Mouse (Mus musculus) hindbrain, embryonic 11.5 days (tissue): ENCODE measurements around the gene Gstm2. TPM values are rescaled to one million over a fixed set of nuclear protein-coding genes. Genes with fewer than 3 reads are reported as not detected.
"Not testable (repeated sequence)": the region's sequence is repeated elsewhere in the genome, so short reads cannot be mapped to it uniquely, and the experiment has no call there.

Experiments used
- ATAC-seq: fragments of 200-750 bp; cut with Nextera tagmentation; 2 replicates; pipeline ENCODE4 v1.8.0; 2017; ENCODE audit warnings: mild to moderate bottlenecking, moderate TSS enrichment, moderate library complexity; ENCODE audit not compliant: low FRiP score
- DNase-seq: peaks from one replicate; pipeline ENCODE4 v3.0.0-alpha.2; 2015; ENCODE audit warnings: low spot score
- H3K27ac ChIP-seq: fragments of 300-500 bp; sonication (generic); 2 replicates; pipeline ENCODE4 v1.5.1; 2014; ENCODE audit warnings: mild to moderate bottlenecking, low read depth, low read length
- H3K27me3 ChIP-seq: fragments of 300-500 bp; sonication (generic); 2 replicates; pipeline ENCODE4 v1.6.1; 2014; ENCODE audit warnings: mild to moderate bottlenecking, low read length, moderate library complexity, mixed read lengths; ENCODE audit not compliant: control insufficient read depth, insufficient read depth
- H3K36me3 ChIP-seq: fragments of 300-500 bp; sonication (generic); 2 replicates; pipeline ENCODE4 v1.6.1; 2014; ENCODE audit warnings: mild to moderate bottlenecking, low read length, moderate library complexity, mixed read lengths; ENCODE audit not compliant: control insufficient read depth, insufficient read depth
- H3K4me1 ChIP-seq: fragments of 300-500 bp; sonication (generic); replicated peaks from 2 replicates; pipeline ENCODE4 v1.6.1; 2014; ENCODE audit warnings: low read length, mixed read lengths; ENCODE audit not compliant: control insufficient read depth, insufficient read depth
- H3K4me2 ChIP-seq: fragments of 300-500 bp; sonication (generic); replicated peaks from 2 replicates; pipeline ENCODE4 v1.6.1; 2014; ENCODE audit warnings: mild to moderate bottlenecking, low read depth, low read length
- H3K4me3 ChIP-seq: fragments of 300-500 bp; sonication (generic); 2 replicates; pipeline ENCODE4 v1.5.1; 2014; ENCODE audit warnings: low read depth, low read length
- H3K9ac ChIP-seq: fragments of 300-500 bp; sonication (generic); 2 replicates; pipeline ENCODE4 v1.6.1; 2014; ENCODE audit warnings: low read depth, low read length
- H3K9me3 ChIP-seq: fragments of 300-500 bp; sonication (generic); 2 replicates; pipeline ENCODE4 v1.6.1; 2016; ENCODE audit warnings: low read length; ENCODE audit not compliant: control insufficient read depth
- WGBS: fragments of 180-500 bp; shearing (Covaris S2); extraction: QIAGEN DNeasy Blood & Tissue Kit; methylation state at CpG from one replicate; pipeline ENCODE4 v1.1.7; 2014; 5-methylcytosine and 5-hydroxymethylcytosine counted together
- polyA plus RNA-seq: library from polyadenylated mRNA; unstranded; fragments of >200 nt; fragmentation: Nextera tagmentation; extraction: Ambion mirVana; gene quantifications from 2 replicates; pipeline ENCODE4 v1.2.1, GENCODE M21; 2014

The Gstm2 gene
- polyA plus RNA-seq, 1 experiment from 2014 or later, result 23.1 TPM

DNA sequence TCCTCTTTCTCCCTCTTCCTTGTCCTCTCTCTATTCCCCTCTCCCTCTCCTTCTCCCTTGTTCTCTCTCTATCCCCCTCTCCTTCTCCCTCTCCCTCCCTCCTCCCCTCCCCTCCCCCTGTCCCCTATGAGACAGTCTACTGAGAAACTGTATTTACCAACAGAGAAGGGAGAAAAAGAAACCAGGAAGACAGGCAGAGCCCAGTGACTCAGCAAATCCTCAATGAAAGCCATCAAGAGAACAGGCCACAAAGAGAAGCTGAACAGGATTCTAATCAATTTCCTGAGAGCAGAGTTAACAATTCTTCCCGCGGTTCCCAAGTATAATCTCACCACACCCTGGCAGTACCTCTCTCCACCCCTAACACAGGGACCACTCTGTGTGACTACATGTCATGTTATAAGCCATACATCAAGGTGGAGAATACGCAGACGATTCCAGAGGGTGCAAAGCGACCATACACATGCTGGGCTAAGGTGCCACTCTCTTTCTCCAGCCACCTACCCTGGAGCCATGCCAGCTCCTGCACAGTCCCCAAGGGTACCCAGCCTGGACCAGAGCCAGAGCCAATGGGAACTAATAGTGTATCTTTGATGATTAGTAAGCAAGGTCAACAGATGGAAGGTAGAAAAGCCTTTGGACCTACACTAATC is 21.5 kb downstream of the Gstm2 start:
- 80% methylated on average over 5 of the region's 5 CpGs for WGBS
- no peak overlapping the region for H3K4me3 ChIP-seq
- H3K9ac ChIP-seq, result no peak overlapping the region
- H3K36me3 ChIP-seq, result no peaks in the 10 kb centered on the region
- no peak for DNase-seq
- no peaks in the 10 kb centered on the region for H3K9me3 ChIP-seq
- H3K27ac ChIP-seq, result no peak overlapping the region
- H3K4me2 ChIP-seq, result no peak overlapping the region
- no peak for ATAC-seq
- H3K27me3 ChIP-seq, result no peaks in the 10 kb centered on the region
- no peaks in the 10 kb centered on the region for H3K4me1 ChIP-seq

DNA sequence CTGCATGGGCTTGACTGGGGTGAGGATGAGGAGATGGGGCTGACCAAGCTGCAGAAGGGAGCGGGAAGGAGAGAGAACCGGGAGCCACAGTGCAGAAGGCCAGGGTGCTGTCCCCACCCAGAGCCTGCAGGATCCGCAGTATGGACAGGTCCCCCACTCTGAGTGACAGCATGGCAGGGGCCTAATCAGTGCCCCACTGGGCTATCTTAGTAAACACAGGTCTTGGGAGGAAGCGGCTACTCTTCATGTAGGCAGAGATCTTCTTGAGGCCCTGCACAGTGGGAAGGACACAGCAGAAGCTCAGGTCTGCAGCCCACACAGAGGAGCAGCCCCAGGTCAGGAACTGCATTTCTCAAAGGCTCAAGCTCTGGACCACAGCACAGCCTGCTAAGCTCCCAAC is 22.2 kb downstream of the Gstm2 start:
- ATAC-seq, result no peak
- DNase-seq, result no peak
- H3K27ac ChIP-seq, result no peak overlapping the region
- H3K4me1 ChIP-seq, result no peaks in the 10 kb centered on the region
- no peak overlapping the region for H3K4me2 ChIP-seq
- no peaks in the 10 kb centered on the region for H3K9me3 ChIP-seq
- no peak overlapping the region for H3K9ac ChIP-seq
- no peaks in the 10 kb centered on the region for H3K36me3 ChIP-seq
- no peak overlapping the region for H3K4me3 ChIP-seq
- 79% methylated on average over 4 of the region's 4 CpGs for WGBS
- no peaks in the 10 kb centered on the region for H3K27me3 ChIP-seq

DNA sequence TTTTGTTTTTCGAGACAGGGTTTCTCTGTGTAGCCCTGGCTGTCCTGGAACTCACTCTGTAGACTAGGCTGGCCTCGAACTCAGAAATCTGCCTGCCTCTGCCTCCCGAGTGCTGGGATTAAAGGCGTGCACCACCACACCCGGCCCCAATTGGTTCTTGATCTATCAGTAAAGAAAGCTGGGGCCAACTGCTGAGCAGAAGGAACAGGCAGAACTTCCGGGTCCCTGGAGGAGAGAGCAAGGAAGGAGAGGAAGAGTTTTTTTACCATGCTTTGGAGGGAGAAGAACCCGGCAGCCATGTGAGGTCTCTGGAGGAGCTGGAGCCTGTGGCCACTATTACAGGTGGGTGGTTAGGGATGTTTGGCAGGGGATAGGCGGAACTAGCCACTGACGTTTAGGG is 31.0 kb downstream of the Gstm2 start:
- not testable (repeated sequence) for H3K27me3 ChIP-seq, H3K9ac ChIP-seq, DNase-seq, H3K4me2 ChIP-seq, H3K36me3 ChIP-seq, ATAC-seq, H3K4me3 ChIP-seq, H3K27ac ChIP-seq, H3K9me3 ChIP-seq, H3K4me1 ChIP-seq
- 88% methylated on average over 9 of the region's 9 CpGs for WGBS

DNA sequence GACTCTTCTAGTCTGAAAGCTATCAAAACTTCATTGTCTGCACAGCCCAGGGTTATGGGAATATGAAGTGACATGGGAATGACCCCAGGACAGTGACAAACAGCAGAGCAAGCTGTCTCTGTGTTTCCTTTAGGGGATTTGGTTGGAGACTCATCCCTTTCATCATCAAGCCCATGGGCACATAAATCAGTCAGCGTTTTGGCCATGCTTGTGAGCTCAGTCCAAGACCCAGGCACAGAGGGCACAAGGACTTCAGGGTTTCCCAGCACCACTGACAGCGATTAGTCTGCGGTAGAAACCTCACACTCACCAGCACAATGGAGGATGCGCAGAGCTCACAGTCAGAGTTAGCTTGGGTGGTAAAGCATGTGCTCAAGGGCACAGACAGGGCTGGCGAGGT is 32.3 kb downstream of the Gstm2 start:
- Histone ChIP-seq H3K4me2 (no peak overlapping the region), H3K4me1 (no peaks in the 10 kb centered on the region), H3K4me3 (no peak overlapping the region), H3K27me3 (no peaks in the 10 kb centered on the region), H3K9me3 (no peaks in the 10 kb centered on the region), H3K9ac (no peak overlapping the region), H3K36me3 (no peaks in the 10 kb centered on the region), H3K27ac (no peak overlapping the region)
- WGBS, result 83% methylated on average over 5 of the region's 5 CpGs
- ATAC-seq, result no peak
- no peak for DNase-seq

DNA sequence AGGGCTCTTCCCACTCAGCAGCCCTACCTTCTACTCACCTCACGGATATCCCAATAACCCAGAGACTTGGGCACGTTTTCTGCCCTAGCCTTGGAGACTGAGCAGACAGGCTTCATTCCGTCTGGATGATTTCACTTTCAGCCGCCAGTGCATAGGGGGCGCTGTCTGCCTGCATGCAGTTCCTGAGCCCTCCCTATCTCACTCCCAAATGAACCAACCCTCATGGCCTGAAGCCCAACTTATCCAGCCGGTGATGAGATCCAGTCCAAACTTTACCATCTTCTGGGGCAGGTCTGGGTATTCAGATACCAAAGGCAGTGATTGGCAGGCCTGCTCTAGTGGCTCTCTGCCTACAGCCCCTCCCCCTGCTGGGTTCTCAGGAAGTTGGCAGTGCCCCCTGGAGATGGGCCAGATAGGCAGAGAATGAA is 32.9 kb downstream of the Gstm2 start:
- H3K9me3 ChIP-seq, result no peaks in the 10 kb centered on the region
- no peak for ATAC-seq
- no peak overlapping the region for H3K9ac ChIP-seq
- no peaks in the 10 kb centered on the region for H3K36me3 ChIP-seq
- DNase-seq, result peak; percentile 45
- no peaks in the 10 kb centered on the region for H3K27me3 ChIP-seq
- 22% methylated on average over 6 of the region's 6 CpGs for WGBS
- no peak overlapping the region for H3K27ac ChIP-seq
- no peak overlapping the region for H3K4me2 ChIP-seq
- H3K4me3 ChIP-seq, result no peak overlapping the region
- no peaks in the 10 kb centered on the region for H3K4me1 ChIP-seq

DNA sequence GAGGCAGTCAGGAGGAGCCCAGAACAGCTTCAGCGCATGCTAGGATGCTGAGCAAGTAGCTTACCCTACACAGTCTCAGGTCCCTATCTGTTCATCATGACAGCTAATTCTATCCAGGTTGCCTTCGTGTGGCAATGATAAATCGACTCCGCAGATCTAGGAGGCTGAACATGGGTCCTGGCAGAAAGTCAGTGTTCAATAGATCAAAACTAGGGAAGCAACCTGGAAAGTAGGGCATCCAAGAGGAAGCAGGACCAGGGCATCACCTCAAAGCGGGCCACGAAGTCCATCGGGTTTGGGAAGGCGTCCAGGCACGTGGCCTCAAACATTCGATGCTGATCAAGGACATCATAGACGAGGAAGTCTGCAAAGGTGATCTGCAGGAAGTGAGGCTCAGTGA is 35.7 kb downstream of the Gstm2 start:
- H3K4me1 ChIP-seq, result no peaks in the 10 kb centered on the region
- no peak overlapping the region for H3K9ac ChIP-seq
- 90% methylated on average over 11 of the region's 11 CpGs for WGBS
- ATAC-seq (no peak), DNase-seq (no peak)
- H3K36me3 ChIP-seq, result no peaks in the 10 kb centered on the region
- H3K4me3 ChIP-seq, result no peak overlapping the region
- no peaks in the 10 kb centered on the region for H3K27me3 ChIP-seq
- no peaks in the 10 kb centered on the region for H3K9me3 ChIP-seq
- no peak overlapping the region for H3K27ac ChIP-seq
- H3K4me2 ChIP-seq, result no peak overlapping the region

DNA sequence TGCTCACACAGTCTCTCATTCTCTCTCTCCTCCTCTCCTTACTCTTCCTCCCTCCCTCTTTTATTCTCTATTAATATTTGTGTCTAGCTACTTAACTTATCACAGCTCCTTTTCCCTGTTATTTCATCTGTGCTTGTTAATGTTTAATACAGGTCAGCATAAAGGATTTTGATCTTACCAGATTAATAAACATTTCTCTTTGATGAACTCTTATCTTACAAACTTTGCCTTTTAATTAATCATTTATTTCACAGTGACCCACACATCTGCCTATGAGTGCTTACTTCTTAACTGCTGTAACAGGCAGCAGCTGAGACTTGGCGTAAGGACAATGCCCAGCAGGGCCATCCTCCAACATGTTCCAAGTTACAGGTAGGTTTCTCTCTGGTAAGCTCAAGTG is 36.8 kb downstream of the Gstm2 start:
- H3K27ac ChIP-seq, H3K9ac ChIP-seq, H3K4me1 ChIP-seq: not testable (repeated sequence)

DNA sequence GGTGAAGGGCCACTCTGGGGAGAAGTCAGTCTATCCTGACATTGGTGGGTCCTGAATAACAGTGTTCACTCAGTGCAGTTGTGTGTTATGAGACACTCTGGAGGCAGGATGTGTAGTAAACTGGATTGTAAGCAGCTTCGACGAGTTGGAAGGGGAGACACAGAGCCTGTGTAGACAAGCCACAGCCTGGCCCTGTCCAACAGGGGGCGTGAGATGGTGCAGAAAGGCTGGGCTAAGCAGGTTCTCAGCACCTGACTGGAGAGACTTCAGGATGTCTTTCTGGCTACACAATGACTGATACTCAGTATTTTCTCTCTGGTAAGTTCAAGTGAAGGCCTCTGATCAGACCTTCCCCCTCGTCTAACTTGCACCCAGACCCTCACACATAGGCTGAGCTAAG is 40.5 kb downstream of the Gstm2 start:
- no peak for ATAC-seq
- H3K27ac ChIP-seq, result no peak overlapping the region
- H3K27me3 ChIP-seq, result no peaks in the 10 kb centered on the region
- no peaks in the 10 kb centered on the region for H3K36me3 ChIP-seq
- no peak overlapping the region for H3K4me2 ChIP-seq
- no peak overlapping the region for H3K9ac ChIP-seq
- H3K4me1 ChIP-seq, result no peaks in the 10 kb centered on the region
- DNase-seq, result no peak
- no peaks in the 10 kb centered on the region for H3K9me3 ChIP-seq
- WGBS, result 58% methylated on average over 4 of the region's 4 CpGs
- H3K4me3 ChIP-seq, result no peak overlapping the region

More for the DNA sequence above, 36.8 kb downstream of the Gstm2 start:
- not testable (repeated sequence) for H3K4me2 ChIP-seq, H3K4me3 ChIP-seq, H3K36me3 ChIP-seq, H3K27me3 ChIP-seq, DNase-seq, H3K9me3 ChIP-seq, ATAC-seq
- WGBS, result 91% methylated on average over 1 of the region's 1 CpGs

DNA sequence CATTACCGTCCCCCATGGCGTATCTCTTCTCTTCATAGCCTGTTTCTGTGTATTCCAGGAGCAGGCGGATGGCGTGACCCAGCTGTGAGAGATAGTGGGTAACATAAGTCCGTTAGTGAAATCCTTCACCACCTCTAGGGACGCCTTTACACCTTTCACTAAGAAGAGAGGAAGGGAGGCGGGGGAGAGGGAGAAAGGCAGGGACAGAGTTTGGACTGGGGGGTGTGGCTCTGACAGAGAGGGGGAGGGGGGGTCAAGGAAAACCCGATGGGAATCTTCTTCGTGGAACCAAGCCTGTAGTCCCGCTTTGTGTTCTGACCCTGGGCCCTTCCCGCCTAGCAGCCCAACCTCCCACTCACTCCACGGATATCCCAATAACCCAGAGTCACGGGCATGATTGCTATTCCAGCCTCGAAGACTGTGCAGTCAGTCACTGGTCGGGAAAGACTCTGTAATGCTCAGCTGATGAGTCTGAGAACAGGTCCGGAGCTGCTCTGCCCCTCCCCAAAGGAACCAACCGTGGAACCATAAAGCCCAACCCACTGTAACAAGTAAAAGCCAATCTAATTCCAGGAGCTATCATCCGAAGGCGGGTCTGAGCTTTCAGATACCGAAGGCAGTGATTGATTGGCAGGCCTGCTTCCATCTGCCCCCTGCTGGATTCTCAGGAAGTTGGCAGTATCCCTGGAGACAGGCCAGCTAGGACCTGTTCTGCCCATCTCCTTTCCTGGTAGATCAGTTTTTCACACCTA is 42.8 kb downstream of the Gstm2 start, which contains the start of gene Gstm6:
TSS of gene Gstm6 (minus strand) at position 511 of the 752 bp plus-strand sequence.
- no peaks in the 10 kb centered on the region for H3K4me1 ChIP-seq
- no peaks in the 10 kb centered on the region for H3K27me3 ChIP-seq
- no peak within 1 kb of the TSS for H3K27ac ChIP-seq
- no peak within 1 kb of the TSS for H3K4me3 ChIP-seq
- H3K36me3 ChIP-seq, result no peaks in the 10 kb centered on the region
- peak; percentile 61 for DNase-seq
- WGBS, result 20% methylated on average over 20 of the region's 20 CpGs
- peak within 1 kb of the TSS; percentile 32 for H3K4me2 ChIP-seq
- H3K9ac ChIP-seq, result no peak within 1 kb of the TSS
- peak; percentile 77 for ATAC-seq
- no peaks in the 10 kb centered on the region for H3K9me3 ChIP-seq
